Mouse (Mus musculus): Measurements from ENCODE around the gene Ube2g1.

DNA sequence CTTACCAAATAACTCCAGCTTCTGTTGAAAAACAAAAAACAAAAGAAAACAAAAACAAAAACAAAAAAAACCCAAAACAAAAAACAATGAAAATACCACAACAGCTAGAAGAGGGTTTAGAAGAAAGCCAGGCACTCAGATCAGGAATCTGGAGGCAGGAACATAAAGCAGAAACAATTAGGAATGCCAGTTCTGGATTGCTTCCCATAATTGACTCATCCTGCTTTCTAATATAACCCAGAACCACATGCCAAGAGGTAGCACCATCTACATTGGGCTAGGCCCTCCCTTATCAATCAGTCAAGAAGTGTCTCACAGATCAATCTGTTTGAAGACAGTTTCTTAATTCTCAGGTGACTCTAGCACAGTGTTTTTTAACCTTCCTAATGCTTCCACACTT is 73.6 kb downstream of the Ube2g1 start:
- TF ChIP-seq CTCF (IDR thresholded peaks at IDR 0.05; ENCODE audit: control insufficient read depth, insufficient read depth, insufficient read length) (no peak), MYOG (IDR thresholded peaks at IDR 0.05; ENCODE audit: control insufficient read depth, extremely low read depth, insufficient read length) (no peak), USF1 (IDR thresholded peaks at IDR 0.05; ENCODE audit: low read depth) (no peak)
